Mouse (Mus musculus) MEL (cell line): ENCODE results near the gene Mapk7.

Experiments used
- CTCF ChIP-seq, 3 experiments: IDR thresholded peaks in 2 of 3; conservative IDR thresholded peaks in 1 of 3; 2 replicates each; pipeline ENCODE4 v1.5.1; 2011 to 2012; ENCODE audit warnings: low read length in 3 of 3, low read depth in 2 of 3, mild to moderate bottlenecking in 2 of 3, improper control_type of control experiment in 1 of 3, inconsistent platforms in 1 of 3, mixed read lengths in 1 of 3, moderate library complexity in 1 of 3; ENCODE audit not compliant: control insufficient read depth in 1 of 3, insufficient read depth in 1 of 3, poor library complexity in 1 of 3, severe bottlenecking in 1 of 3
- E2F4 ChIP-seq: IDR thresholded peaks from 2 replicates; pipeline ENCODE4 v1.6.1; 2011; ENCODE audit warnings: low read depth, low read length, improper control_type of control experiment, borderline replicate concordance
- MAX ChIP-seq: IDR thresholded peaks from 2 replicates; pipeline ENCODE4 v1.6.1; 2011; ENCODE audit warnings: low read length, improper control_type of control experiment
- POLR2A ChIP-seq, 2 experiments: IDR thresholded peaks; 2 replicates each; pipeline ENCODE4 v1.6.1; 2011 to 2012; ENCODE audit warnings: low read length in 2 of 2, mild to moderate bottlenecking in 2 of 2, control low read depth in 1 of 2, improper control_type of control experiment in 1 of 2, low read depth in 1 of 2, moderate library complexity in 1 of 2; ENCODE audit not compliant: control insufficient read depth in 1 of 2, insufficient read depth in 1 of 2, poor library complexity in 1 of 2
- SIN3A ChIP-seq: IDR thresholded peaks from 2 replicates; pipeline ENCODE4 v1.6.1; 2012; ENCODE audit warnings: low read length, improper control_type of control experiment, inconsistent platforms
- ZKSCAN1 ChIP-seq: IDR thresholded peaks from 2 replicates; pipeline ENCODE4 v1.6.1; 2012; ENCODE audit warnings: low read depth, mild to moderate bottlenecking, inconsistent platforms, low read length, improper control_type of control experiment, moderate library complexity

- no peak for TF ChIP-seq CTCF (IDR thresholded peaks at IDR 0.05 in 2 of 3, conservative IDR thresholded peaks at IDR 0.05 in 1 of 3; ENCODE audit: control insufficient read depth in 1 of 3, insufficient read depth in 1 of 3, low read depth in 2 of 3, low read length in 3 of 3, poor library complexity in 1 of 3, severe bottlenecking in 1 of 3)
- TF ChIP-seq E2F4 = no peak
- no peak for TF ChIP-seq POLR2A (IDR thresholded peaks at IDR 0.05; ENCODE audit: control insufficient read depth in 1 of 2, insufficient read depth in 1 of 2, low read depth in 1 of 2, low read length in 2 of 2, poor library complexity in 1 of 2)
- TF ChIP-seq MAX = no peak
- no peak for TF ChIP-seq SIN3A
- no peak for TF ChIP-seq ZKSCAN1
Observed at GRCm38 (mm10) chr11:61540642-61541041, 46.4 kb upstream of the Mapk7 start.
